Mouse (Mus musculus): ENCODE data around the gene Dnajc15.

DNA sequence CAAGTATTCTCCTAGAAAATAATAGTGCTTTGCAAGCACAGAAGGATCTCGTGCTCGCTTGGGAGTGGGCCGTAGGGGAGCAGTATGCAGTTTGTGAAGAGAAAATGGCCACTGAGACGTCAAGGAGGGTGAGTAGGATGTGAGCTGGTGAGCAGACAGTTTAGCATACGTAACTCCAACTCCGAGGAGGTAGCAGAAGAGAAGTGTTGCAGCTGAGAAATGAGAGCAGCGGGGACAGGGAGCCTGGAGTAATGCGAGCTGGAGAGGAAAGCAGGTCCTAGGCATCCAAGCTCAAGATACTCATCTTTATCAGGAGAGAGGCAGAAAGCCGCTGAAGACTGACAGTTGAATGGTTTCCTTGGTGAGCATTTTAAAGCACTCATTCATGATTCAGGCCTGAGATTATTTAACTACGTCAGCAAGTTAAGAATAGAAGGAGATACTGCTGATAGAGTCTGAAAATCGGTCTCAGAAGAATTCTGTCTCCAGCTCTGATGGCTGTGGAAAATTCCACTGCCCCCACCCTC, 98.9 kb downstream of the Dnajc15 start:
- TF ChIP-seq CTCF (IDR thresholded peaks at IDR 0.05; ENCODE audit: low read depth, low read length), result no peak
- TF ChIP-seq POLR2A (IDR thresholded peaks at IDR 0.05; ENCODE audit: borderline replicate concordance, low read depth, low read length), result no peak
